Mouse (Mus musculus): ENCODE data around the gene Ppme1. TPM values are rescaled to one million over a fixed set of nuclear protein-coding genes. Genes with fewer than 3 reads are reported as not detected.

The Ppme1 gene
- total RNA-seq (2015) = 13.5 and 17.6 TPM in 2 replicates
- total RNA-seq (2017) = 39.5 and 43.5 TPM in 2 replicates

DNA sequence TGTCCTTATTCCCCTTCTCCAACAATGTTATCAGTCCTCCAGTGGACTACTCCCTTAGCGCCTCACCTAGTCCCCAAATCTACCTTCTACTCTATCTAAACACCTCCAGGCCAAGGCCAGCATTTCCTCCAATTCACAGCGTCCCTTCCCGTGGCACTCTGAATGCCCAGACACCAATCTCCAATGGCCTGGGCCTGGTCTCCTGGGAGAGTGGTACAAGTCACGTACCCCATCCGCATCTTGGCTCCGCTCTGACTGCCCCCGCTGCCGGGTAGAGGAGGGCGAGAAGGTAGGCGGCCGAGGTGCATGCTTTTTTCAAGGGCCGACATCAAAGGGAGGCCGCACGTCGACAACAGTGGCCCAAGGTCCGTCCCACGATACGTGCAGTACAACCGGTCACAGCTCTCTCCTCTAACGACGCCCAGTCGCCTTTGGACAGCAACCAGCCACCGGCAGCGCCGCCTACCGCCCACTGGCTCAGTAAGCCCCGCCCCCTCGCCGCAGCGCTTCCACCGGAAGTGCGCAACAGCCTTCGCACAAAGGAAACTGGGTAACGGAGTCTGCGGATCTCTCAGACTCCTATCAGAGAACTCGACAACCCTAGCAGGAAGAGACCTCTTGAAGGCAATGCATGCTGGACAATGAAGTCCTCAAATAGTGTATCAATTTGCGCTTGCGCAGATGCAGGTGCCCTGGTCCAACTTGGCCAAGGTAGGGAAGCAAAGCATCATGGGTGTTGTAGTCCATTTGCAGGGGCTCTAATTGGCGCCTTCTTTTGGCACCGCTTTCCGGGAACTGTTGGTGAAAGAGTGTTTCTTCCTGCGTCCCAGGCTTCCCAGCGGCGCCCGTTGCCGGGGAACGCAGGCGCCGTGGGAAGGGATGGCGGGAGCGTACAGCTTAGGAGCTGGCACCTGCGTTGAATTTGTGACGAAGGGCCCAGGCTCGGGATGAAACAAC, at the start of gene Ppme1, which contains the start of gene C2cd3:
Gene Ppme1, minus strand, starts transcription at position 813 of the 957 bp plus-strand sequence.
Gene C2cd3, plus strand, starts transcription at position 739 of the 957 bp plus-strand sequence.
- ATAC-seq (replicated peaks; ENCODE audit: poor library complexity) = peak; percentile 94

- no peak for ATAC-seq (replicated peaks; ENCODE audit: poor library complexity)
These were observed 36.6 kb upstream of the Ppme1 start for GRCm38 (mm10) chr7:100408684-100409083.

- ATAC-seq (replicated peaks; ENCODE audit: poor library complexity) = no peak
These were observed 35.6 kb upstream of the Ppme1 start for GRCm38 (mm10) chr7:100407677-100408076.

- no peak for ATAC-seq (replicated peaks; ENCODE audit: poor library complexity)
These were observed 30.6 kb upstream of the Ppme1 start for GRCm38 (mm10) chr7:100402715-100403114.

DNA sequence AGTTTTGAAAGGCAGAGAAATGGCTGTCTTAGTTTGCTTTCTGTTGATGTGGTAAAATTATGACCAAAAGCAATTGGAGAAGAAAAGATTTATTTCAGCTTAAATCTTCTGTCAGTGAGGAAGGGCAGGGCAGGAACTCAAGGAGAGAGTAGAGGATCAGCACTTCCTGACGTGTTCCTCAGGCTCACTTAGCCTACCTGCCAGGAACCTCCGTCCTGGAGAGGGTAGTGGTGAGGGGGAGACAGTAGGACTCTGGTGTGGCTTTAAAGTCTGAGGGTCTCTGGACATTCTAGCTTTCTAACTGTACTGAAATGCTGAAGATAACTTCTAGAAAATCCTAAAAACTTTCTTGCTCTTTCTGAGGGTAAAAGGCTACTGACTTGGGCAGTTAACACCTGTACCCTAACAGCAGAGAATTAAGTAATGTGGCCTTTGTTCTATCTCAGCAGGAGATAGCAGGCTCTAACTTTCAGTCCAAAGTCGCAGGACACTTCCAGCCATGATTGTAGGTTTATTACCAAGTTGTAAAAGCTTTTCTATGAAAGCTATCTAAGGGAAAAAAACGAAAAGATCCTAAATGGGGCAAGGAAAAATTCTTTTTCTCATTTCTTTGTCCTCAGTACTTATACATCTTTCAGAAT, 28.9 kb upstream of the Ppme1 start:
- ATAC-seq (replicated peaks; ENCODE audit: poor library complexity) = no peak

DNA sequence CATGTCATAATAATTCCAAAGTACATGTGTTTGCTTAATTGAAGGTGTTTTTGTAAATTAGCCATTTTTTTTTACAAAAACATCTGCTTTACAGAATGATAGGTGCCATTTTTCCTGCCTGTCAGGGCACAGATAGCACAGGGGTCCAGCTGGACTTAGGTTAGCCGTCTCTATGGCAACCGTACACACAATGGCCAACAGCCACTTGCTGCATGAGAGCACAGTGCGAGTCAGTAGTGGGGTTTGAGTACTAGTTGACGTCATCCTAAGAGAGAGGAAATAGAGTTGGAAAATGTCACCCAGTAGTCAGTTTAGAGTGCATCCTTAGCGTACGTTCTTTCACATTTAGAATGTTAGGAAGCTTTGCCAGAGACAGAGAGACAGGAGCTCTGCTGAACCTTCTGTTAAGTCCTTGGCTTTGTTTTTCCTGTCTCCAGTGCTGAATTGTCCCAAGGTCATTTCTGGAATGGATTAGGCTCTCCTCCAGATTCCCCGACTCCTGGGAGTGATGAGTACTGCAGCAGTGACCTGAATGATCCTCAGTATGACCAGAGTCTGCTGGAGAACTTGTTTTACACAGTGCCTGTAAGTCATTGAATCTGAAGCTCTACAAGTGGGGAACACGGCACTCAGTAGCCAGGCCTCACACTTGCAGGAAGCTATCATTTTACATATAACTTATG, 27.3 kb upstream of the Ppme1 start:
- no peak for ATAC-seq (replicated peaks; ENCODE audit: poor library complexity)

DNA sequence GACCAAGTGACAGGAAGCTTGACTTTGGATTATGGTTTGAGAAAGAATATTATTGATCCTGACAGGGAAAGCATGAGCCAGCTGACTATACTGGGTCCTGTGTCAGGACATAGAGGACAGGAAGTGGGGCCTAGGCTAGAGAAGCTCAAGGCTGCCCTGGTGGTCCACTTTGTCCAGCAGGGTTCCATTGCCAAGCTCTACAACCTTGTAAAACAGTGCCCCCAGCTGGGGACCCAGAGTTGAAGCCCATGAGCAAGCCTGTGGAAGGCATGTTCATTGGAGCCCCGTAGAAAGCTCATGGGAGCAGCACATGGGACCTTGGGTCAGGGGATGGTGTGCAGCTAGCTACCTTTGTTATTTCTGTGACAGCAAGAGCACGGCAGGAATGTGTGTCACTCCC, 20.2 kb upstream of the Ppme1 start:
- no peak for ATAC-seq (replicated peaks; ENCODE audit: poor library complexity)

DNA sequence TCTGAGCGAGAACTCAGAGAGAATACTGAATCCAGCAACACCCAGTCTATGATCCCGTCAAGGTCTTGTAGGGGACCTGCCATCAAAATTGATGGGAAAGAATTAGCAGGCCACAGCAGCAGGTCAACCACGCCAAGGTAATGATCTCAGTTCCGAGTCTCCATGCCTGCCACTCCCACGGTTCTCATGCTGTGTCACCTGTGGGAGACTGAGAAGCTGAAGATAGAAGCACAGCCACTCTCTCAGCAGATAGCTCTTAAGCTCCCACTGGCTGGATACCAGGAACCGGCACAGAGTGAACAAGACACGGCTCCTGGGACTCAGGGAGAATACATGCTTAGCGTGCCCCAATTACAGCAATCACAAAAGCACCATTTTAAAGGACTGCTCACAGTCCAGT, 18.1 kb upstream of the Ppme1 start:
- ATAC-seq (replicated peaks; ENCODE audit: poor library complexity) = no peak

DNA sequence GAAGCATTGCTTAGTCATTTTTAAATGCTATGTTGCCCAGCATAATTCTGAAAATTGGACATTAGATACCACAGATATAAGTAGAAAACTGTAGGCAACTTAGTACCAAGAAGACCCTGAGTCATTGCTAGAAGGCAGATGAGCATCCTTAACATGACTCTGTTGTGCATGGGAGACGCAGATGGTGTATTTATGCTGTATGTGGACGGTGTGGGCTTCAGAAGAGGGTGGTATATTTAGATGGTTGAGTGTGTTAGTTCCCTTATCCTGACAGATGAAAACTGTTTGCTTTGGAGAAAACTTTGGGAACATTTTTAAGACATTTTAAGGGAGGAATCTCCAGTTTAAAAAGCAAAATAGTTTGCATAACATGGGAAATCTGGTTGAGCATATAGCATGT, 16.1 kb upstream of the Ppme1 start:
- ATAC-seq (replicated peaks; ENCODE audit: poor library complexity) = no peak

DNA sequence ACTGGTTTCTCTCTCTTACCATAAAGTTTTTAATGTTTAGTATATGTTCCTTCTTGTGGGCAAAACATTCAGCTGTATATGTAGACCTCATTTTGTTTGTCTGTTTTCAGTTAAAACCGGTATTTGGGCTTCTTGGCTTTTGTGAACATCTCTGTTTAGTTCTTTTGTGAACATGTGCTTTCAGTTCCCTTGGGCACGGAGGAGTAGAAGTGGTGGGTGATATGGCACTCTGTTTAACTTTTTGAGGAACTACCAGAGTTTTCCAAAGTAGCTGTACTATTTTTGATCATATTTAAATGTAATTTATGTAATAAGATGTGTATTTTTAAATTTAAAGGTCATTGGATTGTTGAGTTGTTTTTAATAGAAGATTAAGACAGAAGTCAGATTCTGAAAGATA, 11.1 kb upstream of the Ppme1 start:
- ATAC-seq (replicated peaks; ENCODE audit: poor library complexity) = no peak

GRCm38 (mm10) chr7:100381161-100381560, 9.1 kb upstream of the Ppme1 start:
- ATAC-seq (replicated peaks; ENCODE audit: poor library complexity) = no peak

DNA sequence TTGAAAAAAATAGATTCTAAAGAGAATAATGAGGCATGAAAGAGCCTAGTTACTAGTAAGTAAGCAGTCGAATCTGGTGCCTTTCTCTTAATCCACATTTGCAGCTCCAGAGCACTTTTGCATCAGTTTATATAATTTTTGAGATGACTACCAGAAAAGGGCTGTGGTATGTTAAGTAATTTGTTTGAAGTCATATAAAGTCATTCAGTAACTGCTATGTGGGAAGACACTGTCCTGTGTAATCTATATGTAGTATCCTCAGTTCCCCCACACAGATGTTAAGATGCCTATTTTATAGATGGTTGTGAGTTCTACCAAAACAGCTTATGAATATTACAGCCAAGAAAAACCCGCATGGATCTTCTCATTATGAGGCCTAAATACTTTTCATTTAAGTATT, 6.2 kb upstream of the Ppme1 start:
- ATAC-seq (replicated peaks; ENCODE audit: poor library complexity) = no peak

DNA sequence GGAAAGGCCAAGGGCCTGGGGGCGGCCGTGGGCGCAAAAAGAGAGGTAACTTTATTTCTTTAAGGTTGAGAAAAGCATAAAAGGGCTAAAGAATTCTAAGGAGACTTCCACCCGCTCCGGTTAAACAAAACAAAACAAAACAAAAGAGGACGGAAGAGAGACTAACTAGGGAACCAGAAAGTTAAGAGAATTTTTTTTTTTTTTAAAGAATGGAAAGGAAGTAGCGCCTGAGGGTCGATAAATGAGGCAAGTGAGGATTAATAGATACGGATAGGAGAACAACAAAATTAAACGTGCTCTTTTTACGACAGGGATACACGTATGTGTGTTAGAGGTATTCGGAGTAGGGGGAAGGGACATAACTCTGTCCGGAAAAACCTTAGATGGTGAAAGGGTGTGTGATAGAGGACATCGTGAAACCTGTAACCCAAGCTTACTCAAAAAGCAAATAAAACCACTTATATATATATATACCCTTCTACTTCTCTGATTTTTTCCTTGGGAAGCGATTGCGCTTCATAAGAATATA, 409 bp upstream of the Ppme1 start:
- ATAC-seq (replicated peaks; ENCODE audit: poor library complexity) = 0 out of 2 replicates have a peak, but pooled peaks have one; percentile 7

- peak; percentile 69 for ATAC-seq (replicated peaks; ENCODE audit: poor library complexity)
These were observed 7.2 kb downstream of the Ppme1 start for GRCm38 (mm10) chr7:100364888-100365287.

- ATAC-seq (replicated peaks; ENCODE audit: poor library complexity) = no peak
These were observed 8.9 kb downstream of the Ppme1 start for GRCm38 (mm10) chr7:100363162-100363561.

GRCm38 (mm10) chr7:100357856-100358255, 14.3 kb downstream of the Ppme1 start:
- ATAC-seq (replicated peaks; ENCODE audit: poor library complexity) = no peak

DNA sequence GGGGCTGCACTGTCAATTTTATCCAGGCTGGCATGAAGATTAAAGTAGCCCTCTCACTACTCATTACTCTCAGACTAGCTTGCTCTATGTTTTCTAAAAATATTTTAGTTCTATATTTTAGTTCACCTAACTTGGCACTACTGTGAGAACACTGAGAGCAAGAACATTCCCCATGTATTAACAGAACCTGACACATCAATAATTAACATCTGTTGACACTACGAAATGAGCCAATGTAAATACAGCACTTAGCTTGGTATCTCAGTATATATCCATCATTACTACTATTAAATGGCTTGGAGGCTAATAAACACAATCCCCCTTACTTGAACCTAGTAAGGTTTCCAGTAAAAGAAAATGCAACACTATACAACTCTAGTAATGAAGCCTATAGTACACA, 15.3 kb downstream of the Ppme1 start:
- ATAC-seq (replicated peaks; ENCODE audit: poor library complexity) = no peak

DNA sequence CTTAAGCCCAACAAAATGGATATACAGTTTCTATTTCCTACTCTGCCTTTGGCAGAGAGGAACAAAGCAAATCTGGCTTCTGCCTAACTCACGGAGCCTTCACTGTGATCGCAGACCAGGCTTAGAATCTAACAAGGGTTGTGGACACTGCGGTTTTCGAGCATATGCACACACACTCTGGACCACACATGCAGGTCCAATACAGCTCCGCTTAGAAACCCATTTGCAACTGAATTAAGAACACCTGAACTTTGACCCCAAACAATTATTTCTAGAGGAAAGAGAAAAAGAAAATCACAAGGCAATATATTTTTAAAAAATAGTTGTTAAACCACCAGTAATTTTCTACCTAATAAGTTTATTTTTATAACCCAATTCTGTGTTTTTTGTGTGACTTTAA, 15.8 kb downstream of the Ppme1 start:
- ATAC-seq (replicated peaks; ENCODE audit: poor library complexity) = no peak

- ATAC-seq (replicated peaks; ENCODE audit: poor library complexity) = no peak
These were observed 17.1 kb downstream of the Ppme1 start for GRCm38 (mm10) chr7:100354984-100355383.

DNA sequence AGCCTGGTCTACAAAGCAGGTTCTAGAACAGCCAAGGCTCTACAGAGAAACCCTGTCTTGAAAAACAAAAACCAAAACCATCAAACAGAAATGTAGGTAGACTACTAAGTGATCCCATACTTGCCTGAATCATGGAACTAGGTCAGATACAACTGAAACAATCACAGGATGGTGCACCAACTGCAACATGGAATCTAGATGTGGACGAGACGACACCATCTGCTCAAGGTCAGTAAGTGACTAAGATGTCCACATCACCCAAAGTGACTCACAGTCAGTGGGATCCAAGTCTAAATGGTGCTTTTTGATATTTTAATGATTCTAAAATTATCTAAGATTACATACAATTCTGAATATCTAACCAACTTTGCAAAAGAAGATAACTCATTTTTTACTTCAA, 36.2 kb downstream of the Ppme1 start:
- ATAC-seq (replicated peaks; ENCODE audit: poor library complexity) = no peak

DNA sequence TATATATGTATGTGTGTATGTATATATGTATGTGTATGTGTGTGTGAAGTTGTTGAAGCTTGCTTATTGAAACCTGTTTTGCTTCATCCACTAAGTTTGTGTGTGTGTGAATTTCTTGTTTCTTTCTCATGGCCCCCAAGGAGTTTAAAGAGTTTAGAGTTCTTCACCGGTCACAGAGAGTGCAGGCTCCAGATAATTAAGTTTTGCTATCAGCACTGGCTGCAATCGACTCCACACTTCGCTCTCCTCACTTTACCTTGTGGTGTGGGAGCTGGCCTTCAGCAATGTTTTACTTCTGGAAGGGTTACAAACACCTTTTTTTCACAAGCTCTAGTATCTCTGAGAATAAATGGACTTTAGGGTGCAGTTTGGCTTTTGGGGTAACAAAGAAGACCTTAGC, 40.8 kb downstream of the Ppme1 start:
- no peak for ATAC-seq (replicated peaks; ENCODE audit: poor library complexity)

Measured in megakaryocyte progenitor cell, adult 5-6 weeks (primary cell).